Mouse (Mus musculus) naive thymus-derived CD4-positive, alpha-beta T cell, adult 2 months (primary cell): ENCODE results near the gene Spata21.

Experiments used
- DNase-seq: peaks from one replicate; pipeline ENCODE4 v3.0.0-alpha.2; 2011; ENCODE audit warnings: low read depth

Spata21 gene

DNA sequence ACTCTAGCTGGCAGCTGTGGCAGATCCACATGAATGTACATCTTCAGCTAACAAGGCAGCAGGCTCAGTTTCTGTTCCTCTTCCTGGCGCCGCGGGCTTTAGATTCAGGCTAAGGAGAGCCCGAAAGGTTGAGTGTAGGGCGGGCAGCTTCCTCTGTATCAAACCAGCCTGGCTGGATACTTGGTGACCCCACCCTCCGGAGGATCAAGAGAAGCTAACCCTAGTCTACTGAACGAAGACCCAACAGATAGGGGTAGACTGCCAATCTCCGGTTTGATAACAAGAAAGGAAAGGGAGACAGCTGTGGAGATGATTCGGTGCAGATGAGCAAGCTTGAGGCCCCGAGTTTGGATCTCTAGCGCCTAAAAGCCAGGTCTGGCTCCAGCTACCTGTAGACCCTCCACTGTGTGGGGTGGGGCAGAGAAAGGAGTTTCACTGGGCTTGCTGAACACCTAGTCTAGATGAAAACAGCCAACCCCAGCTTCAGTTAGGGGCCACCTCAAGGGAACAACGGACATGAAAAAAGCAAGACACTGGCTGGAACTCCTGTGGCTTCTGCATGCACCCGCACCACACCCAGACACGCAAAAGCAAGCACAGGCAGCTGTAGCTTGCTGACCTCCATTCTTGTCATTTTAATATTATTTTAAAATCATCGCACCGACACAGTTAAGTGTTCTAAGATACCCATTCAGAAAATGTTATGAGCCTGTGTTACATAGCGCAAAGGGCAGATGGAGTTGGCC is 11.2 kb upstream of the Spata21 start:
- DNase-seq: peak; percentile 35

DNA sequence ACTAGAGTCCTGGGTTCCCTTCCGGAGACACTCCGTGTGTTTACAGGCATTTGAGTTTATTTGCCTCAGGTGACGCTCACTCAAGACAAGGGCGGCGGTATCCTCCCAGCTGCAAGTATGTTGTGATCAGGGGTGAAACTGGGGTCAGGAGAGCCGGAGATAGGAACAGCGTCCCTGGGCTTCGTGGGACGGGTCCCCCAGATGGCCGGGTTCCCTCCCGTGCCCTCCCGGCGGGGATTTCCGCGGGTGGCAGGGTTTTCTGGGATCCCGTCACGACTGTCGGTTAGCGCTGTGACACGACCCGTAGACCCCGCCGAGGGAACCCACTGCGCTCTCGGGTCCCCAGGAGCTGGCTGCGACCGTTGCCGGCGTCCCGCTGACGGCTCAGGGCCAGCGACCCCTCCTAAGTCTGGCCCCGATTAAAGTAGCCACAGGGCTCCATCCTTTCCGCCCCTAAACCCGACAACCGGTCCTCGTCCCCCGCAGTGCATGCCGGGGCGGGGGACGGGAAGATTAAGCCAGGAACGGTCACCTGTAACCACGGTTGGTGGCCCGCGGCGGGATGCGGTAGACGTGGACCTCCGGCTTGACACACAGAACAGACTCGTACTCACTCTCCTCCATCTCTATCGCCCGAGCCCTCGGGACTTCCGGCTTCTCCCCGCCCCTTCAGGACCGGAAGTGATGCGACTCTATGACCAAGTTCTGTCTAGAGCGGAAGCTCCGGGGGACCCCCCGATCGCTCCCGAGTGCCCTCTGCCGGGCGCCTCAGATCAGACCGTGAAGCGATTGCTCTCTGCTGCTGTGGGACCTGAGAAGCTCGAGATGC is 10.2 kb upstream of the Spata21 start, which contains the start of gene Necap2:
Gene Necap2, minus strand, starts transcription at position 677 of the 829 bp plus-strand sequence.
- DNase-seq: peak; percentile 97

DNA sequence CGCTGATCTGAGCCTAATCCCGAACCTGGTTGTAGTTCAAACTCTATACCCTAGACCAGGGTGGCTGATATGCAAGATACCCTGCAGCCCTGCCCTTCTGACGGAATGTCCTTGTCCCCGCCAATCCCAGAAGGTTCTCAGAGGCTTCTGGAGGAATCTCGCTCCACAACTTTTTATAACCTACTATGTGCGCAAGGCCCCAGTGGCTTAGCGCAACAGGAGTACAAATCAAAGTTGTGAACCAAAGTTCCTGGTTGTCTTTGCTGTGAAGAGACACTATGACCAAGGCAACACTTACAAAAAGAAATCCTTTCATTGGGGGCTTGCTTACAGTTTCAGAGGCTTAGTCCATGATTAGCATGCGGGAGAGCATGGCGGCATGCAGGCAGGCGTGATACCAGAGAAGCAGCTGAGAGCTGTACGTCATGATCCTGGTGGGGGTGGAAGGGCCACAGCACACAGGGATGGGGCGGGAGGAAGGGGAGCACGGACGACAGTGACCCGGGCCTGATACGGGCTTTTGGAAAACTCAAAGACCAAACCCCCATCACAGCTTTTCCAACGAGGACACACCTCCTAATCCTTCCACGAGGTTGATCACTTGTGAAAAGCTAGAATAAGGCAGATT is 9.5 kb upstream of the Spata21 start:
- no peak for DNase-seq

DNA sequence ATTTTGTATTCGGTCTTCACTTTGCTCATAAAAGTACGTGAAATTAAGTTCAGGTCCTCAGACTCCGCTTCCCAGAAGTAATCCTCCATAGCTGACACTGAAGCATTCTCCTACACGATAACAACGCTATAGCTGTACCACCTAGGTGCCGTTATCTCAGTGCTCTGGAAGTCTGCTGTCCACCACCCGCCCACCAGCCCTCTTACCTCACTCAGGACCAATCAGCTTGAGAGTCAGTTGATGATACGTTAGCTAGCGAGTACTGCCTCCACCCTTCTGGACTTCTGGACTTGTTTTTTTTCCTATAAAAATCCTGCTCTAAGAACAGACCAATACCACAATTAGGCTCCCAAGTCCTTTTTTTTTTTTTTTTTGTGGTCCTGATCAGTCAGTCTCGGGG is 1.3 kb upstream of the Spata21 start:
- no peak for DNase-seq

DNA sequence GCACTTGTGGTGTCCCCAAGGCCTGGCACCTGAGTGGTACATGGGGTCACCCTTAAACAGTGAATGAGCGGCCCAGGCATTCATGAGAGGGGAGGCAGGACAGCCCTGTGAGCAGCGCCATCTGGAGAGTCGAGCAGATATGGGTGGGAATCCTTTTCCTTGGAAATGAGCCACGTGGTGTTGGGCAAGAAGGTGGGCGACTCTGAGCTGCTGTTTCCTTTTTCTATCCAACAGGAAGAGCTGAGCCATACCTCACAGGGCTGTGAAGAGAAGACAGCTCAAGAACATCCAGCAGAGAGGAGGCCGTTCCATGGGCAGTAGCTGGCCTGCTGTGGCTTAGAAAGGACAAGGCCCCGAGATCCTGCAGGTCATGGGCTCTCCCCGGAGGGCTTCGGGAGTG is 581 bp downstream of the Spata21 start:
- DNase-seq: no peak

DNA sequence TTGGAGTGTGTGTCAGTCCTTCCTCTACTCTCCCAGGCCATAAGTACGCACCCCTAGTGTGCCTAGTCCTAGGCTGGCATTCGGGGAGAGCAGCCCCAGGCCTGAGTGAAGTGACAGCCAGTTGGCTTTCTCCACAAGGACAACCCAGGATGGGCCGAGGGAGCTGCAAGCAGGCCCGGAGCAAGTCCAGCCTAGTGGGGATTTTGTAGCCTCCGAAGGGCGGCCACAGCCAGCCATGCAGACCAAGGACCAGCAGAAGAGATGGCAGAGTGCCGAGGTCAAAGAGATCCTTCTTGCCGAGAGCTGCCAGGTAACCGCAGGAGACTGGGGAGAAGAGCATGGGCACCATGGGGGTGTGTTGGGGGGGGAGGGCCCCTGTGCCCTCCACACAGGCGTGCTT is 6.9 kb downstream of the Spata21 start:
- no peak for DNase-seq

DNA sequence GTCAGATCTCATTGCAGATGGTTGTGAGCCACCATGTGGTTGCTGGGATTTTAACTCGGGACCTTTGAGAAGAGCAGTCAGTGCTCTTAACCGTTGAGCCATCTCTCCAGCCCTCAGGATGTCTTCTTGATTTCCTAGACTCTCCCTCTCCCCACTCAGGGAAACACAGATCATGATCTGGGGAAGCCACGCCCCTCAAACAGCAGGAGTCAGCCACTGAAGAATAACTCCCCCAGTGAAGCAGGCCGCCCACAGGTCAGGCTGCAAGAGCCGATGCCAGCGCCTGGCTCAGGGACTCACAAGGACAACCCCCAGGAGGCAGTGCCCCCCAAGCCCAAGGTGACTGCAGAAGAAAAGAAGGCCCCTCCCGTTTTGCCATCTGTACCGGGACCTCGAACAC is 8.6 kb downstream of the Spata21 start:
- DNase-seq: no peak

DNA sequence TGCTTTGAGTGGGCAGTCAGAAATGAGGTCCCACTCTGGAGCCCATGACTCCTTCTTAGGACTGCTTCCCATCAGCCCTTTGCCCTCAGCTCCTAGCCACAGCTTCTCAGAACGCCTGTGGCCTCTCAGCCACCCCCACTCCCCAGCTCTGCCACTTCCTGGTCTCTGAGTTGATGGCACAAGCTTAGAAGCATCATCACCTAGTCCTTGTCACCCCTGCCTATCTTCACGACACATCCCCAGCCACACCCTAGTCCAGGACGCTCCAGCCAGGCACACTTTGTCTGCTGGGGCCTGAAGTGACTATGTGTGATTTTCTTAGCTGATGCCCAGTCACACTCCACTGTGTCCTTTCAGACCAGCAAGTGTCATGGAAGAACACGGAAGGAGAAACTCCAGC is 10.8 kb downstream of the Spata21 start:
- DNase-seq: no peak

DNA sequence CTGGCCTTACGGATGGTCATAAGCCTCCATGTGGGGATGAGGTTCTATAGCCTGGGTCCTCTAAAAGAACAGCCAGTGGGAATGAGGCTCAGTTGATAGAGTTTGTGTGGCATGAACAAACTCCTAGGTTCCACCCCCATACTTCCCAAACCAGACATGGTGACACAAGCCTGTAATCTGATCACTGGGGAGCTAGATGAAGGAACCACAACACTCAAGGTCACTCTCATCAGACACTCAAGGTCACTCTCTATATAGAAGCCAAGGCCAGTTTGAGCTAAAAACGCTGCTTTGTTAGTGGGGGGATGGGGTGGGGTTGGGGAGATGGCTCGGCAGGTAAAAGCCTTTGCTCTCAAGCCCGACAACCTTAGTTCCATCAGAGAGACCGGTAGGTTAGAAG is 11.8 kb downstream of the Spata21 start:
- no peak for DNase-seq

DNA sequence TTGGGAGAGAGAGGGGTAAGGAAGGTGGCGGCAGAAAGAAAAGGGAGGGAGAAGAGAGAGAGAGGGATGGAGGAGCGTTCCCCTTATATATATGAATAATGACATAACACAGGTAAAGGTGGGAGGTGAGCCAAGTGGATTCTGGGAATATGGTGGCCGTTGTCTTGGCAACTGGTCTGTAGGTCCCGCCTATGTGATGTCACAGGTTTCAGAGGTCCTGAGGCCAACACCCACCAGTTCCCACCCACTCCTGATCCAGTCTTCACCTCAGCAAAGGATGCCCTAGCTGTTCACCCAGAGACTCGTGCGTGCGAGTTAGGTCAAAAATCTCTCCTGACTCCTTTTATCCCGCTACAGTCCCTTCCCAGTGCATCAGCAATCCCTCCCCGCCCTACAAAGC is 13.2 kb downstream of the Spata21 start:
- DNase-seq: no peak

DNA sequence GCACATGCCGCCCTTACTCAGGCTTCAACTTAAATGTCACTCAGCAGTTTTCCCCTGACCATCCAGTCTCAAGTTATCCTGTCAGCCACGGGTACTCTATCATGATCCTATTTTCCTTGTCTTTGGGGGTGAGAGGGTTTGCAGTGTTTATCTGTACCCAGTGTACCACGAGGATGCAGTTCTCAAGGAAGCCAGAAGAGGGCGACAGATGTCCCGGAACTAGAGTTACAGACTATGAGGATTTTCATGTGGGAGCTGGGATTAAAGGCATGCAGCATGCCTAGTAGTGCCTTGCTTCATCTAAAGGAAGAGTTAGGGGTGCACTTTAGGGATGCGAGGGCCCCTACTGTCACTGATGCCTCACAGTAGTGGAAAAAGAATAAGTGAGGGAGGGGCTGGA is 13.7 kb downstream of the Spata21 start:
- DNase-seq: peak; percentile 23

DNA sequence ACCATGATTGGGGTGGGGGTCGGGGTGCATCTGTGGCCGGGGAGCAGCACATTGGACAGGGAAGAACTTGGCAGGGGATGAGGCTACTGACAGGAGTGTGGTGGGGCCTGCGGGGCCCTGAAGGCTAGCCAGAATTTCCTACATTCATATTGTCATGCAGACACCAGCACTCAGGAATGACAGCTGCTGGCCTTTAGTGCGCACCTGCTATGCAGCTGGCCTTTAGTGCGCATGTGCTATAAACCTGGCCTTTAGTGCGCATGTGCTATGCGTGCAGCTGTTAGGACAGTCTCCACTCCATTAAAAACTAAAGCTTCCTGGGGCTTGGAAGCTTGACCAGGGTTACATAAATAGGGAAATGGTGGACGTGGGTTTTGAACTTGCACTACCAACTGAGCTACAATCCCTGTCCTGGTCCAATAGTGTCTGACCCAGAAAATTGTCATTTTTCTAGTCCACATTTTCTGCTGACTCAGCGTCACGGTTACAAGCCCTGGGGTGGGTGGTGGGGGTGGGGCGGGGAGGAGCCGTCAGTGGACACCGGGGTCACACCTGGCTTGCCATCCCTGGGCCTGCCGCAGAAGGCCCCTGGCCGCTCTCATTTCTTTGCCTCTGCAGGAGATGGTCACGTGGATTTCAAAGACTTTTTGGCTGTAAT is 18.5 kb downstream of the Spata21 start:
- no peak for DNase-seq

DNA sequence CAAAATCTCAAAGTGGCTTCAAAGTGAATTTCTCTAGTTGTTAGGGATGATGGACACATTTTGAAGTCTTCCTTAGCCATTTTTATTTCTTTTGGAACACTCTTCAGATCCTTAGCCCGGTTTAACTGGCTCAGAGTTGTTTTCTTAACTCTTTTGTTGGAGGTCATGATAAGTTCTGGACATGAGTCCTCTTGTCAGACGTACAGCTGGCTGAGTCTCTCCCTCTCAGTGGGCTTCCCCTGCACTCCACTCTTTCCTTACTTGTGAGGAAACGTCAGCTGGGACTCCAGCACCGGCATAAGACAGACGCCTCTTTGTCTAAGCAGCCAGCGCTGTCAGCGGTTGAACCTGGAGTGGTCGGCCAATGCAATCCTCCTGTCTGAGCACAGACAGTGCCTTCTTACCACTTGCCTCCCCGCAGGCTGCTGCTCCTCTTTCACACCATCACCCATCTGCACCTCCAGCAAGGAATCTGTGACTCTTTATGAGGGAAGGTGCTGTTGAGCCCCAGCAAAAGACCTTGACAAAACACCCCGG is 20.1 kb downstream of the Spata21 start:
- no peak for DNase-seq

DNA sequence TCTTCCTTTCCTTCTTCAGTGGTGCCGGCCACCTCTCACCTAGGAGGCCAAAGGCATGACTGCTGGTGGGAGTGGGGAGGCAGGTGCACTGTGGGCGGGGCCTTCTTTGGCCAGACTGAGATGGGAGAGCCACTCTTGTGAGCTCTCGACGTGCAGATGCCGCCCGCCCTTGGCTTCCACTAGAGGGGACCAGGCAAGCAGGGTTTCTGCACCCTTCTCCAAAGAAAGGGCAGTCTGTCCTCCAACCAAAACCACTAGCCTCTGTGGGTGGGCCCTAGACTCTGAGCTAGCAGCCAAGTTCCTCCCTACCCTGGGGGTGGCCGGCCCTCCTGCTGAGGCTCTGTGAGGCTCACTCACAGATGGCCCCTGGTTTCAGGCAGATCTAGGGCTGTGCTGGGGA is 25.7 kb downstream of the Spata21 start:
- DNase-seq: no peak

DNA sequence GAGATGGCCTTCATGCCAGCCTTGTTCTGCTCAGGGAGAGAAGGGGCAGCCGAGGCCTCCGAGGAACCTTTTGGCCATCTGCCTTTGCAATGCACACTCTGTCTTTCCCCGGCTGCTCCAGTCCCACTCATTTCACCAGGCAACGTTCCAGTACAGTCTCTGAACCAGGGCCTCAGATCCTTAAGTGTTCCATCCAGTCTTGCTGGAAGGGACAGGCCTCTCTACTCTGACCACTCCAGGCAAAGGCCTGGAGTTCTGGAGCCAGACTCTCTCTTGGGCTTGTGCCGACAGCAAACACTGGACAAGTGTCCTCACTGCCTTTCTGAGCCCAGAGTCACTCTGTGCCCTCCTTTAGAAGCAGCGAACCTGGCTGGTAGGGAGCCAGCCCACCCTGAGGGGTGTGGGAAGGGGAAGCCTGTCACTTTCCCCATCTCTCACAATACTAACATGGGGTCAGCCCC is 26.4 kb downstream of the Spata21 start:
- DNase-seq: no peak

DNA sequence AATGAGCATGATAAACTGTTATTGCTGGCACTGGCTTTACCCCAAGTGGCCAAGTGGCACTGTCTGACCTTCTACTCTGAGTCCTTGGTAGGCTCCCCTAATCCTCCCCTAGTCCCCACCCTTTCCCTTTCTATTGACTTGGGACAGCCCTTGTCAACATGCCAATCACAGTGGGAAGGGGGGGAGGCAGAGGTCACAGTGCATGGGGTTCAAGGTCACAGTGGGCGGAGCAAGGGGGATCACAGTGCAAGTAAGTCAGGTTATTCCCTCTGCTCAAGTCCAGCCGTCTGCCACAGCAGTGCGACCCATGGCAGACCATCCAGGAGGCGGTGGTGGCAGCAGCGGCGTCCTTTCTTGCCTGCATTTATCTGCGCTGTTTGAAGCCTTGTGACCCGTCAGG is 27.3 kb downstream of the Spata21 start:
- no peak for DNase-seq

DNA sequence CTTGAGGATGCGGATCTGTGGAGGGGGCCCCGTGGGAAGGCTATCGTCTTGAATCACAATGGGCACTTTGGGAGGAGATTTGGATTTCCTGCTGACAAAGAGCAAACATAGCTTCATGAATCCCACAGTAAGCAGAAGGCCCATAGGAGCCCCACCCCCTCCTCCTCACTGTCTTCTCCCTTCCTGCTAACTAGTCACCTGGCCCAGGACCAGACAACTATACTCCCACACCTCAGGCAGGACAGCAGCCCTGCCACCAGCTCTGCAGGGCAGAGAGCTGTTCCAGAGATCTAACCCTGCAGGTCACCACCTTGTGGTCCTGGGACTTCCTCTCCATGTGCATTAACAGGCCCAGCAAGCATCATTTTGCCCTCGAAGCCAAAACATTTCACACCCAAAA is 30.6 kb downstream of the Spata21 start:
- DNase-seq: no peak

DNA sequence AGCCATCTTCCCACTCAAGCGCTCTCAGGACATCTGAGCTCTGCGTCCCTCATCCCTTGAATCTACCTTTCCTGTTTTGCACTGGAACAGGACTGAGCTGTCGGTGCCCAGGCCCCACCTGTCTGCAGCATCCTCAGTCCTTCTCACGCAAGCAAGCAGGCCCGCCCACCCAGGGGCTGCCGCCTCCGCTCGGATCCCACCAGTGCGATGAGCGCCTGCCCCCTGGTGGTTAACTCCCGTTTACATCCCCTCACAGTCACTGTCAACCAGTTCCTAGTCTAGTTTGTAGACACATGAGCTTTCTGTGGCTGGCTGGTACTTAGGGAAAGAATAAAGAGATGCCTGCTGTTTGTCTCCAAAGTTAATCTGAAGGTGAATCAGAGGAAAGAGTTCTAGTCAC is 32.6 kb downstream of the Spata21 start:
- DNase-seq: peak; percentile 51

DNA sequence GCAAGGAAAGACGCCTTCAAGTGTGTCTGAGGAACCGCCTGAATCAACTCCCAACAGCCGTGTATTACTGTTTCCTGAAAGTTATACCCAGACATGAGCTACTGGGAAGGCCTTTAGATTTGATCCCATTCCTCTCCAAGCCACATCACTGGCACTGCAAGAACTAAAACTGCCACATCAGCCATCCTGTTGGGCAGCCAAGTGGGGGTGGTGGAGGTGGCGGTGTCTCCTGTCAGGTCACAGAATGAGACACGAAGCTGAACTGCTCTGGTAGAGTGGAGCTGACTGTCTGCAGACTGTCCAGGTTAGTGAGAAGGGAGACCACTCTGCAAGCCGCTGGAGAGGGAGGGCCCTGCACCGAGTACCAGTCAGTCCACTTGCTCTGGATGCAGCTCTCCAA is 34.5 kb downstream of the Spata21 start:
- no peak for DNase-seq

DNA sequence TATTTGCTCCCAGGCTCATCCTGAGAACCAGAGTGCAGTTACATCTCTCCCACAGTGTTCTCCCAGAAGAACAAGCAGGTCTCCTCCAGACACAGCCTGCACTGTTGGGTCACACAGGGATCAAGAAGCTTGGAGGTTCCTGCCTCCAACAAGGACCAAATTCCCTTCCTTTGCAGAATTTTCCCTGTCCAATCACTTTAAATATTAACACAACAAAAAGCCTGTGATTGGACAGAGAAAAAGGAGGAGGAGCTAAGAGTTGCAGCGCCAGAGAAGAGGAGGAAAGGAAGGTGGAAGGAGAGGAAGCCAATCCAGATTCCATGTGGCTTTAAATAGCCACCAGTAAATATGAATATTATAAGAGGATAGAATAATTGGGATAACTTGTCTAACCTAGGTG is 34.9 kb downstream of the Spata21 start:
- DNase-seq: no peak

DNA sequence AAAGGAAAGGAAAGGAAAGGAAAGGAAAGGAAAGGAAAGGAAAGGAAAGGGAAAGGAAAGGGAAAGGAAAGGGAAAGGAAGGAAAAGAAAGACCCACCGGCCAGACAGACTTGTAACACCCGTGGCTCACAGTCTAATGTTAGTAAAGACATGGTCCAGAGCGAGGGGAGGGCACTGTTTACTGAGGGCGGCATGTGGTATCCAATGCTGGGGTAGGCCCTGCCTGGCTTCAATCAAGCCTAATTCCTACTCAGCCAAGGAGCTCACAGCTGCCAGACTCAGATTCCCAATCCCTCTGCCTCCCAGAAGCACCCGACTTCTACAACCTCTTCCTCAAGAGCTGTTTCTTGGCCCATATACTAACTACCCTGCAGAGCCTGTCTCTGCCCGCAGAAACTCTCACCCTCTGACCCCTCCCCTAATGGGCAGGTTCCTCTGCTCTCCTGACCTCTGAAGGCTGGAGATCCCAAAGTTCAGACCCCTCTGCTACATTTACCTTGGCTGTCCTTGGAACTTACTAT is 41.1 kb downstream of the Spata21 start:
- peak; percentile 18 for DNase-seq
